Mouse (Mus musculus): ENCODE measurements around the gene Stambpl1. TPM values are rescaled to one million over a fixed set of nuclear protein-coding genes. Genes with fewer than 3 reads are reported as not detected.

Stambpl1 gene
- polyA plus RNA-seq, 1 experiment = 2.8 TPM

DNA sequence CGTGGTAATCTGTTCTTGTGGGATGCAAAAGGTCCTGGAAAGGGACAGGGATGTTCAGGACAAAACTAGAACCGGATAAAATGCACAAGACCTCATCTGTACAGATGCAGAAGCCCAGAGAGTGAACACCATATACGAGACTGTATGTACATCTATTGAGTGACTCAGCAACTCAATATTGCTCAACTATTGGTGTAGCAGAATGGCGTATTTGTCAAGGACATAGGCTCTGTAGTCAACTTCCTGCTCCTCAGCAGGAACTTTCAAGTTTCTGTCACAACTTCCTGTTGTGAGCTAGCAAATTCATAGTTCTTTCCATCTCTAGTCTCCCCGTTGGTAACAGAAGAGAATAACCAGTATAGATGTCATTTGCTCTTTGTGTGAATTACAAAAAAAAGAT lies 56.5 kb downstream of the Stambpl1 start:
- no peaks in the 10 kb centered on the region for H3K4me1 ChIP-seq (ENCODE audit: control insufficient read depth, insufficient read depth, low read length)
- no peaks in the 10 kb centered on the region for H3K27me3 ChIP-seq (ENCODE audit: control insufficient read depth, insufficient read depth, low read length, poor library complexity, severe bottlenecking)
- no peak for TF ChIP-seq CTCF (IDR thresholded peaks at IDR 0.05; ENCODE audit: low read depth, low read length)
- no peak for TF ChIP-seq EP300 (IDR thresholded peaks at IDR 0.05; ENCODE audit: insufficient read depth, low read depth, low read length)
- TF ChIP-seq POLR2A (IDR thresholded peaks at IDR 0.05; ENCODE audit: insufficient read depth, low read length) = no peak
- H3K4me3 ChIP-seq (ENCODE audit: low read depth, low read length) = no peak overlapping the region
- no peak overlapping the region for H3K27ac ChIP-seq (ENCODE audit: insufficient read depth, low read length)
- H3K9ac ChIP-seq (ENCODE audit: low read depth, poor library complexity, severe bottlenecking) = no peak overlapping the region
- no peaks in the 10 kb centered on the region for H3K9me3 ChIP-seq (replicated peaks; ENCODE audit: control insufficient read depth, insufficient read depth, low read length, poor library complexity, severe bottlenecking)
- no peaks in the 10 kb centered on the region for H3K36me3 ChIP-seq (ENCODE audit: control insufficient read depth, insufficient read depth, low read length, poor library complexity, severe bottlenecking)

DNA sequence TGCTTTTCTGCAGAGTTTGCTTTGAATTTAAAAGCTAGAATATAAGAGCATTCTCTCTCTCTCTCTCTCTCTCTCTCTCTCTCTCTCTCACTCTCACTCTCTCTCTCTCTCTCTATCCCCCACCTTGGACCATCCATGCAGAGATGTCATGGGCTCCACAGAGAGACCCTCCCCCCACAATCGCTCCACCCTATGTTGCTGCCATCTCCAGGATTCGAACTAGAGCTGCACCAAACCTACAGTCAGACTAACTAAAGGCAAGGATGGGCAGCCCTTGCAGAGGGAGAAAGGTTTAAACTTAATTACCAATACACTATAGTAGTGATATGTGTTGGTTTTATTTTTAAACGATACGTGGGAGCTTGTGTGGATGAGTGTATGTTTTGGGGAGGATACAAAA lies 58.6 kb downstream of the Stambpl1 start:
- no peaks in the 10 kb centered on the region for H3K4me1 ChIP-seq (ENCODE audit: control insufficient read depth, insufficient read depth, low read length)
- no peak for TF ChIP-seq EP300 (IDR thresholded peaks at IDR 0.05; ENCODE audit: insufficient read depth, low read depth, low read length)
- no peak for TF ChIP-seq POLR2A (IDR thresholded peaks at IDR 0.05; ENCODE audit: insufficient read depth, low read length)
- no peak for TF ChIP-seq CTCF (IDR thresholded peaks at IDR 0.05; ENCODE audit: low read depth, low read length)
- no peak overlapping the region for H3K4me3 ChIP-seq (ENCODE audit: low read depth, low read length)
- H3K9ac ChIP-seq (ENCODE audit: low read depth, poor library complexity, severe bottlenecking) = no peak overlapping the region
- no peaks in the 10 kb centered on the region for H3K36me3 ChIP-seq (ENCODE audit: control insufficient read depth, insufficient read depth, low read length, poor library complexity, severe bottlenecking)
- H3K27me3 ChIP-seq (ENCODE audit: control insufficient read depth, insufficient read depth, low read length, poor library complexity, severe bottlenecking) = no peaks in the 10 kb centered on the region
- H3K27ac ChIP-seq (ENCODE audit: insufficient read depth, low read length) = no peak overlapping the region
- no peaks in the 10 kb centered on the region for H3K9me3 ChIP-seq (replicated peaks; ENCODE audit: control insufficient read depth, insufficient read depth, low read length, poor library complexity, severe bottlenecking)

DNA sequence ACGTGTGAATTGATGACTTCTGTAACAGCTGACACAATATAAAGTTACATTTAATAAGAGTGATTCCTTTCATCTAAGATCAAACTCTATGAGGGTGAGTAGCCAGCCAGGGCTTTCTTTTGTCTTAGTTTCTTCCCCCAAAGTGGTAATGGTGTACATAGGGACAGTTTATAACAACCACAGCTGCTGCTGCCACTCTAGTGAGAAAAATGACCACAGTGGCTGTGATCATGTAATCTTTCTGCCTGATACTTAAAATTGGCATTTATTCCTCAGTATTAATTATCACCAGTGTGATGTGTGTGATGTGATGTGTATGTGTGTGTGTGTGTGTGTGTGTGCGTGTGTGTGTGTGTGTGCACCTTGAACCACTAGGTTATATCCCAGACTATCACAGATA lies 59.9 kb downstream of the Stambpl1 start:
- no peaks in the 10 kb centered on the region for H3K27me3 ChIP-seq (ENCODE audit: control insufficient read depth, insufficient read depth, low read length, poor library complexity, severe bottlenecking)
- TF ChIP-seq CTCF (IDR thresholded peaks at IDR 0.05; ENCODE audit: low read depth, low read length) (no peak), POLR2A (IDR thresholded peaks at IDR 0.05; ENCODE audit: insufficient read depth, low read length) (no peak), EP300 (IDR thresholded peaks at IDR 0.05; ENCODE audit: insufficient read depth, low read depth, low read length) (no peak)

DNA sequence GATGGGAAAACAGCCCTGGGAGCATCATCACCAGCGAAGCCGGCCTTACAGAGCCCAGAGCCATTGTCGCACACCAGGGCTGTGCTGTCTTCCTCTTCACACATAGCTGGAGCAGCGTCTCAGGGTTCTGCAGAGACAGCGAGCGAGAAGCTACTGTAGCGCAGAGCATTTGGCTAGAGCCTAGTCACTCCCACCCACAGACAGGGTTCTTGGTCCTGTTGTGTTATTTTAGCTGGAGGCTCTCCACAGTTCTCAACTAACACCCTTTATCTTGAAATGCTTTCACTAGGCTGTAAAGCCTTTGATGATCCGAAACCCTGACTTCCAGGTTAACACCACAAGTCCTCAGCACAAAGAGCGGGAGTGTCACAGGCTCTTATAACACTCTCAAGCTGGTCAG lies 60.4 kb downstream of the Stambpl1 start:
- no peaks in the 10 kb centered on the region for H3K36me3 ChIP-seq (ENCODE audit: control insufficient read depth, insufficient read depth, low read length, poor library complexity, severe bottlenecking)
- H3K9me3 ChIP-seq (replicated peaks; ENCODE audit: control insufficient read depth, insufficient read depth, low read length, poor library complexity, severe bottlenecking) = no peaks in the 10 kb centered on the region
- TF ChIP-seq EP300 (IDR thresholded peaks at IDR 0.05; ENCODE audit: insufficient read depth, low read depth, low read length) (no peak), CTCF (IDR thresholded peaks at IDR 0.05; ENCODE audit: low read depth, low read length) (no peak), POLR2A (IDR thresholded peaks at IDR 0.05; ENCODE audit: insufficient read depth, low read length) (no peak)
- no peaks in the 10 kb centered on the region for H3K4me1 ChIP-seq (ENCODE audit: control insufficient read depth, insufficient read depth, low read length)
- H3K27me3 ChIP-seq (ENCODE audit: control insufficient read depth, insufficient read depth, low read length, poor library complexity, severe bottlenecking) = no peaks in the 10 kb centered on the region
- H3K9ac ChIP-seq (ENCODE audit: low read depth, poor library complexity, severe bottlenecking) = no peak overlapping the region
- no peak overlapping the region for H3K27ac ChIP-seq (ENCODE audit: insufficient read depth, low read length)
- H3K4me3 ChIP-seq (ENCODE audit: low read depth, low read length) = no peak overlapping the region

More for the DNA sequence above, 59.9 kb downstream of the Stambpl1 start:
- no peak overlapping the region for H3K4me3 ChIP-seq (ENCODE audit: low read depth, low read length)
- no peaks in the 10 kb centered on the region for H3K9me3 ChIP-seq (replicated peaks; ENCODE audit: control insufficient read depth, insufficient read depth, low read length, poor library complexity, severe bottlenecking)
- H3K36me3 ChIP-seq (ENCODE audit: control insufficient read depth, insufficient read depth, low read length, poor library complexity, severe bottlenecking) = no peaks in the 10 kb centered on the region
- no peak overlapping the region for H3K9ac ChIP-seq (ENCODE audit: low read depth, poor library complexity, severe bottlenecking)
- H3K27ac ChIP-seq (ENCODE audit: insufficient read depth, low read length) = no peak overlapping the region
- H3K4me1 ChIP-seq (ENCODE audit: control insufficient read depth, insufficient read depth, low read length) = no peaks in the 10 kb centered on the region

DNA sequence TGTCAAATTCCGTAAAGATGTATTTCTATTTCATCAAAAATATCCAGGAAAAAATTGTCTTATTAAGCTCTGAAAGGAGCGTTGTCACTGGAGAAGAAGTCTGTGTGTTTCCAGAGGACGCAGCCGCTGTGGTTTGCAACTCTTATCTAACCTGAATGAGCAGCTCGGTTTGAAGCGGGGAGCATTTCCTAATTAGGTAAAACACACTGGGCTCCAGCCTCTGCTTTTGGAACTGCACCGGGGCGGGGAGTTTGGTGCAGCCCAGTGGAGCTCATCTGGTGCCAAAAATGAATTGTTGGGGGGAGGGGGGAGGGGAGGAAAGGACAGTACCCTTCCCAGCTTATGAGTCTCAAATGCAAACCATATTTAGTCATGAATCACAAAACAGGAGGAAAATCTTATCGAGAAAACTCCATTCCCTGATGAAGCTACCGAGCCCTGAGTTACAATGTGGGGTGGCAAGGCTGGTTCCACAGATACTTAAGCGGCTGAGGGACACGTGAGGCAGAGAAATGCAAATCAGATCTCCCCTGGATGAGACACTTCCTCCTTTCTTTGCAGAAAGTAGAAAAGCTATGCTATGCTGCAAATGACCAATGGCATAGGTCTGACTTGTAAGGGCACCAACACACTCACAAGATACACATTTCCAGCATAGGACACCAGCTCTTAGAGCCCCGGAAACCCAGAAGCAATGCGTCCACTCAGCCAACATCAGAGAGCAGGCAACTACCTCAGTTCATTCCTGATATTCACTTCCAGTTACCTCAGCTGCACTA lies 62.3 kb downstream of the Stambpl1 start:
- Histone ChIP-seq H3K27me3 (ENCODE audit: control insufficient read depth, insufficient read depth, low read length, poor library complexity, severe bottlenecking) (no peaks in the 10 kb centered on the region), H3K9ac (ENCODE audit: low read depth, poor library complexity, severe bottlenecking) (no peak overlapping the region), H3K27ac (ENCODE audit: insufficient read depth, low read length) (no peak overlapping the region), H3K4me1 (ENCODE audit: control insufficient read depth, insufficient read depth, low read length) (no peaks in the 10 kb centered on the region), H3K36me3 (ENCODE audit: control insufficient read depth, insufficient read depth, low read length, poor library complexity, severe bottlenecking) (no peaks in the 10 kb centered on the region), H3K9me3 (replicated peaks; ENCODE audit: control insufficient read depth, insufficient read depth, low read length, poor library complexity, severe bottlenecking) (no peaks in the 10 kb centered on the region), H3K4me3 (ENCODE audit: low read depth, low read length) (no peak overlapping the region)
- TF ChIP-seq CTCF (IDR thresholded peaks at IDR 0.05; ENCODE audit: low read depth, low read length) (no peak), POLR2A (IDR thresholded peaks at IDR 0.05; ENCODE audit: insufficient read depth, low read length) (no peak), EP300 (IDR thresholded peaks at IDR 0.05; ENCODE audit: insufficient read depth, low read depth, low read length) (no peak)

DNA sequence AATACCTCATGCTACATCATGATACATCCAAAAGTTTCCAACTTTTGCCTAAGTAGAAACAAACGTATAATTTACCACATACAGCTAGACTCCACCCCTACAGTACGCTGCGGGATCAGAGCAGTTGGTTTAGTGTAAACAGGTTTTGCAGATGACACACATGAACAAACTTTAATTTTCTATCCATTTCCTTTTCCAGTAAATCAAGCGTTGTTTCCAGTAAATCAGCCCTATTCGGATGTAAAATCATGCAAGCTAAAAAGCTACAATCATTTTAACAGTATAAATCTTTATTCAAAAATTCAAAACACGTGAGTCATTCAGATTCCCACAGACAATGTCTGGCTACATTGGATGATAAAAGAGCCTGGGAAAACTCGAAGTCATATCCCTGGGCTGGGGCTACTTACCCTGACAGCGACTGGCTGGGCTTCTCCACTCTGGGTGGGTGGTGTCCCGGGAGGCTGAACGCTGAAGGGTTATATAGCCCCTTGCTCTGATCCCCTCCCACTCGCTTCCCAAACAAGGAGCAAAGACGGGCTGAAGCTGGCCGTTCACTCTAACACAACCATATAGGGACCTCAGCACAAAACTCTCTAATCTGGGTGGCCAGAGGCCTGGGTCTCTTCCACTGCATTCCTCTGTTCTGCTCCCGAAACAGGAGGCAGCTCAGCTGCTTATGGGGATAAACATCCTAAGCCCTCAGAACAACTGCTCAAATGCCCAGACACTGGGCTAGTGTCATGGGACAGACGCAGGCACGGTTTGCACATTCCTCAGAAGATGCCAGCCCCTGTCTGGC lies 63.1 kb downstream of the Stambpl1 start, which contains the start of gene Acta2:
Gene Acta2, minus strand, starts transcription at position 711 of the 802 bp plus-strand sequence.
- H3K27me3 ChIP-seq (ENCODE audit: control insufficient read depth, insufficient read depth, low read length, poor library complexity, severe bottlenecking) = no peaks in the 10 kb centered on the region
- H3K36me3 ChIP-seq (ENCODE audit: control insufficient read depth, insufficient read depth, low read length, poor library complexity, severe bottlenecking) = no peaks in the 10 kb centered on the region
- H3K27ac ChIP-seq (ENCODE audit: insufficient read depth, low read length) = no peak within 1 kb of the TSS
- no peak within 1 kb of the TSS for H3K4me3 ChIP-seq (ENCODE audit: low read depth, low read length)
- H3K9ac ChIP-seq (ENCODE audit: low read depth, poor library complexity, severe bottlenecking) = no peak within 1 kb of the TSS
- no peaks in the 10 kb centered on the region for H3K4me1 ChIP-seq (ENCODE audit: control insufficient read depth, insufficient read depth, low read length)
- TF ChIP-seq POLR2A (IDR thresholded peaks at IDR 0.05; ENCODE audit: insufficient read depth, low read length) = no peak
- TF ChIP-seq EP300 (IDR thresholded peaks at IDR 0.05; ENCODE audit: insufficient read depth, low read depth, low read length) = no peak
- no peak for TF ChIP-seq CTCF (IDR thresholded peaks at IDR 0.05; ENCODE audit: low read depth, low read length)
- H3K9me3 ChIP-seq (replicated peaks; ENCODE audit: control insufficient read depth, insufficient read depth, low read length, poor library complexity, severe bottlenecking) = no peaks in the 10 kb centered on the region
